Mouse (Mus musculus) adrenal gland, postnatal 14 days (tissue): ENCODE measurements around the gene Nav2. TPM values are rescaled to one million over a fixed set of nuclear protein-coding genes. Genes with fewer than 3 reads are reported as not detected.

Experiments
- DNase-seq: peaks from one replicate; pipeline ENCODE4 v3.0.0; 2021; ENCODE audit warnings: mixed read lengths
- total RNA-seq: library from RNA; stranded (reverse); gene quantifications from 2 replicates; pipeline ENCODE4 v1.2.3, GENCODE M21; 2021

Nav2 gene
- total RNA-seq, 1 experiment from 2014 or later: 14.2 TPM

DNA sequence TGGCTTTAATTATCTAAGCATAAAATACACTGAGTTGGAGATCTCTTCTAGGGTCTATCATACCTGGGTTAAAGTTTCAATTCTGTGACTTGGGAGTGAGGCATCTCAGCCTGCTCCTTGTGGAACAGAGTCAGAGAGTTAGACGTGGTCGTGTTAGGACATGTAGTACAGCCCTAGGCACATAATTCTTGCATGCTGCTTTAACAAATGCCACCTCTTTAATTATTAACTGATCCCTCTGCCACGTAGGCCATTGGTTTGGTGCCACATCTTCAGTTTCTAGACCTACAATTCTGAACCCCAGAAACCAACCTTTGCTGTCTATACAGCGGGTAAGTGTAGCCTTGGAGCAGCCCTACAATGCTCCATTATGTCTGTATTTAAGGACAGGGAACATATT is 381.8 kb downstream of the Nav2 start:
- DNase-seq: no peak

DNA sequence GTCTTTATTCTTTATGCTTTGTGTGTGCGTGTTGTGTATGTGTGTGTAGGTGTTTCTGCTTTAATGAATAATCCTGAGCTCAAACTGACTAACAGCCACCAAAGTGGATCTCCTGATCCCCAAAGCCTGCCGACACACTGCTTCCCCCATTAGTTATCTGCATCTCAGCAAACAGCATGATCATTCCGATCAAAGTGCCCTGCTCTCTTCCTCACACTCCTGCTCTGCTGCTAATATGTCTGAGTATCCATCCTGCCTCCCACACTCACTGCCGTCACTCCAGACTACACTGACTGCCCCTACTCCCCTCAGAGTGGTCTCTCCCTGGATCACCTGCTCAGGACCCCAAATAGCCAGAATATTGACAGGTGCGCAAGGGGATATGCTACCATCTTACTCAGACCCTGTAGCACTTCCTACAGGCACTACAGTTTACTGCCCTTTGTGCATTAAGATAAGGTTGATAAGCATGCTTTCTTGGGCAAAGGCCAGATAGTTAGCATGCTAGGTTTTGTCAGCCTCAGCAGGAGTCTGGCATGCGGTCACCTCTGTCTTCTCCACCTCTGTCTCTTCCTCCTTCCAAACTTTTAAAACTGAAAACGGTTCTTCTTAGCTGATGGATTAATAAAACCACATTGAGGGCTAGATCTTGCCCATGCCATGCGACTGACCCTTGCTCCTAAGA is 382.8 kb downstream of the Nav2 start:
- no peak for DNase-seq

DNA sequence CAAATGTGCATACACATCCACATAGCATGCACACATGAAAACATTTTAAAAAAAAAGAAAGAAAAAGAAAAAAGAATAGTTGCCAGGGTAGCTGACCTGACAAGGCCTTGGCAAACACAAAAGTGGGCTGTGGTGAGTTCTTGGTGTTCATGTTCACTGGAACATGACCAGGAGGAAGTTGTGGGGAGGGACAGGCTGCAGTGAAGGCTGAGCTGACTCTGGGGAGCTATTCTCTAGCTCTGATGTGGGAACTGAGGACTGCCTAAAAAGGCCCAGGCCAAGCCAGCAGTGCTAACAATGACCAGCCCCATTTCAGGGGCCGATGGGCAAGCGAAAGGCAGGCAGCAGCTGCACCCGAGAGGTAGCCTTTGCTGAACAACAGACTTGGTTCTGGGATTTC is 388.6 kb downstream of the Nav2 start:
- no peak for DNase-seq

DNA sequence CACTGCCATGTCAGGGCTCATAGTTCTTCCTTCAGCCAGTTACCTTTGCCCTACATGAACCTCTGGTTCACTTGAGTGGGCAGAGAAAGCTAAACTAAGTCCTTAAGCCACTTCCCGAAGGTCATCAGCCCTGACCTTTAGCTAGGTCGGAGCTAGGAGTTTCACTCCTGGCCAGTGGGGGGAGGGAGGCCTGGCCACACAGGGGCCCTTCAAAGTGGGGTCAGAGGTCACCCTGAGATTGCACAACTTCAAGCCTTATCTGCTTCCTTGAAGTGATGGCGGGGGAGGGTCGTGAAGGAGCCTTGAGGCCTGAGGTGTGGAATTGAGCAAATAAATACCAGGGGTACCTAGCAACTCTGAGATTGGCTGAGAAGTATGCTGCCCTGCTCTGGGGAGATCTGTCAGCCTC is 389.9 kb downstream of the Nav2 start:
- DNase-seq: peak; percentile 32

DNA sequence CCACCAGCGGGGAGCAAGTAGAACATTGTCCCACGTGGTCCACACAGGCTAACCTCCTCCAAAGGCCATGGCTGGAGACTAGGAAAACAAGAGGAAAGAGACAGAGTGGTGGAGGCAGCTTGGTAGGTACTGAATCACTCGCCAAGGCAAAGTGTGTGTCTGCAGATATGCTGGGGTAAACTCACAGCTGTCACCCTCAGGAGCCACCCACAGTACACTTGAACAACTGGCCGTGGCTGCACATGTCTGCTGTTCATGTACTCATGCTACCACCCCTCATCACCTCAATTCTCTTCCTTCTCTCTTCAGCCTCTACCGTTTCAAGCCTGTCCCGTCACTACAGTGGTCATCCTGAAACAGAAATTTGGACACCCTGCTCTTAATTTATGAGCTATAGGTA is 393.0 kb downstream of the Nav2 start:
- DNase-seq: no peak

DNA sequence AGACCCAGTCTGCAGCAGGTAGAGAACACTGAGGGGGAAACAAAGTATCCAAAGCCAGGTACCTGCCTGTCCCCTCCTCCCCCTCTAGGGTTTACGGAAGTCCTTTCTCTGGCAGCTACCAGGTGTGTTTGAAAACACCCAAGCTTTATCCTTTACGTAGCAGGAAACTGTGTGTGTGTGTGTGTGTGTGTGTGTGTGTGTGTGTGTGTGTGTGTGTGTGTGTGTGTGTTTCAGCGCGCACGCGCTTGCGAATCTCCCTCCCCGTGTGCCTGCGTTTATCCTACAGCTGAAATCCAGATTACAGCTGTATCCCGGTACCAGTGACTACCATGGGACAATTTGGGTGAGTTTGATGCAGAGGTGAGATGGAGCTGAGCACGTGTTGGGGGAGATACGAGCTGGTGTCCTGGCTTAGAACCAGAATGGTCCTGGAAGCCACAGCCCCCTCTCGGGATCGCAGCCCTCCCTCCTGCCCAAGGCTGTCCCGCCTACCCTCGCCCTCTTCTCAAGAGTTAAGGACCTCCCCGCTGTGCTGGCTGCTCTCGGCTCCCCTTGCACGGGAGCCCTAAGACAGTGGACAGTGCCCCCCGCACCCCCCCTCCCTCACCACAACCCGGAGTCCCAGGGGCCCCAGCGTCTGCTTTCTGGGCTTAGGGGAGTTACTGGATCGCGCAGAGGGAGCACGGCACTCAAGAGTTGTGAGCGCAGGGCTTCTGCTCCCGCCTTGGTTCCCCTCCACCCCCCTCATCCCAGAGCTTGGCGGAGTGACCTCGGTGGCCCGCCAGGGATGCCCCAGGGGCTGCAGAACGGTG is 395.3 kb downstream of the Nav2 start:
- DNase-seq: peak; percentile 44

DNA sequence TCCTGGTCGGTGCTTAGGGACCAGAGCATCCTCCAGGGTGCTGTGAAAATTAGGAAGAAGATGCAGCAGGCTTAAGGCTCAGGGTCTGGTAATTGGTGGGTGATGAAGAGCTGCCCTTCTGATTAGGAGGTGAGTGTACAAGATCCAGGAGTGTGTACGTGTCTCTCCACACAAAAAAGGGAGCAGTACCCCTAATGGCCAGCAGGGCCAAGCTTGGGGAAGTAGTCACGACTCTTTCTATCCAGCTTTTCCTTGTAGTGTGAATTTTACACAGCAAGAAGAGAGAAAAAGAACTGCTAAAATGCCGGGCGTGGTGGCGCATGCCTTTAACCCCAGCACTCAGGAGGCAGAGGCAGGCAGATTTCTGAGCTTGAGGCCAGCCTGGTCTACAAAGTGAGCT is 399.2 kb downstream of the Nav2 start:
- DNase-seq: no peak

DNA sequence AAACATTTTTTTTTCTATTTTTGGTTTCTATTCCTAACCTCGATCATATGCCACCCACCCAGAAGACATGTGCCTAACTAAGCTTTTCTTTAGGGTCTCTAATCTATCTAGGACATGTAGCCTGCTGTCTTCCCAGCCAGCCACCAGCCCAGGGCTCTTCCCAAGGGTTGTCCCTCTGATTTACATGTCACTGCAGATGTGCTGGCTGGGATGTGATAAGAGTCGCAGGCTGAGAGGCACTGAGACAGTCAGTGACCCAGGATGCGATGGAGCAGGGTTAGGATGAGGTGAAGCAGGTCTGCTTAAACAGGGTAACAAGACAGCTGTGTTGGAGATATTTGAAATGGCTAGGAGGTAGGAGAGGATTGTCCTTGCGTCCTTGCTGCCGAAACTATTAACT is 401.2 kb downstream of the Nav2 start:
- DNase-seq: no peak

DNA sequence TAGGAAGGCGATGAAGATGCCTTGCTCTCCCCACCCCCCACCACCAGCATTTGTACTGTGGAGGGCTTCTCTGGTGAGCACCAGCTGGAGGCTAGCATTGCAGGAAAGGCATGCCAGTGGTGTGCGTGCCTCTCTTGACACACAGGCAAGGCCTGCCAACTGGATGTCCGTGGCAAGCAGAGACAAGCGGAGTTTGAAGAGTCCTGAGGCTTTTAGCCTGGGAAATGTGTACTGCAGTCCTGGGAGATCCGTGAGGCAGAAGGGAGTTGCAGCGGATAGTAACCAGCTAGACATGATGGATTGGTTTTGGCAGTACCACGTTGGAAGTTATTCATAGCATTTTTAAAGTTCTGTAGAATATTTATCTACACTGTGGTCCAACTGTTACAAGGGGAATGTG is 405.4 kb downstream of the Nav2 start:
- peak; percentile 50 for DNase-seq

DNA sequence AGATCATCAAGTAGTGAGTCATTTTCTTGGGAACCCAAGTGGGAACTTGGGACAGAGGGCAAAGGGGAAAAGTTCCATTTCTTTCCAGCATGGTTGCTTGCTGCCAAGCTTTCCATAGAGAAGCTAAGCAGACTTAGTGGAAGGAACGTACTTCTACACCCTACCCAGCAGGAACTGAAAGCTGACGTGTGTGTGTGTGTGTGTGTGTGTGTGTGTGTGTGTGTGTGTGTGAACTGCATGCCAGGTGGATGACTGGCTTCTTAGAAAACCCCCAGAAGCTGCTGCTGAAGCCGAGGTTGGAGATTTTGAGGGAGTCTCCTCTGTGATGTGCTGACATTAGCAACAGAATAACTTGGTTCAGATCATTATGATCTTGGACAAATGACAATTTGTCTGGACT is 406.5 kb downstream of the Nav2 start:
- no peak for DNase-seq

DNA sequence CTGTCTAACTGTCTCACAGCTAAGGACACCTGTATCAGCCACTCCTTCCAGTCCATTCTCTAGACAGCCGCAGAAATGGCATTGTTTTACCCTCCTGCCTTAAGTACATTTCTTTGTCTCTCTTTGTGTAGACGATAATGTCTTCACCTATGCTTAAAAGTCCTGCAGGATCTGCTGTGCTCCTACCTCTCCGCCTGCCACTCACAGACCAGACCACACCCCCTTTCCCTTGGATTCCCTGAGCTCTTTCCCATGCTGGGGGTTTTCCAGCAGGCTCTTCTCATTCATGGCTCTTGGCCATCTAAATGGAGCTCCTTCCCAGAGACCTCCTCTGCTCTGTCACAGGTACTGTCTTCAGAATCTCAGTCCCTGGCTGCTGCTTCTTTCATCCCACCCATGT is 408.1 kb downstream of the Nav2 start:
- DNase-seq: no peak

DNA sequence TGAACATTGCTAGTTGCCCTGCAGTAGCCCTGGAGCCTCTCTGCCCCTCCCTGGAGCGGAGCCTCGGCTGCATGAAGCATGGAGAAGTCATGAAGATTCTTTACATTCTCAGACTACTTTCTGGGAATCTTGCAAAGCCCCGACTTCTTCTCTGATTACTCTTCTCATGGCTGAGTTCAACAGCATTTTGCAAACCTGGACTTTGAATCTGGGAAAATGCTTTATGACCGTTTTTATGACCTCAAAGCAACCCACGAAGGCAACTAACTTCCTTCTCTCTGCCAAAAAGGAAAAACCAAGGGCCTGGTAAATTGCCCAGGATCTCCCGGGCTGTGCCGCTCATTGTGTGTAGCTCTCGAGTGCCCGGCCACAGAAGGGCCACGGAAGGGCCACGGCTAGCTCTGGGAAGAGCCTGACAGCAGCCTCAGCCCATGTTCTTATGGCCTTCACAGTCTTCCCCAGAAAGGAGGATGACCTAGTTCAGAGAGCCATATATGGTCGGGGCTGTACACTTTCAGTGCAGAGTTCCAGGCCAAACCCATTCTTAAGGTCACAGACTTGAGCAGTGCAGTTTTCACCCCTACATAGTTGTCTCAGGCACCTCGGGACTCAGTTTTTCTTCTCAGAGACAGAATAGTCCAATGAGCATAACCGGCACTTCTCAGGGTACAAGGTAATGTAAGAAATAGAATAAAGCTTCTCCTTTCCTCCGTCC is 409.8 kb downstream of the Nav2 start:
- DNase-seq: no peak

DNA sequence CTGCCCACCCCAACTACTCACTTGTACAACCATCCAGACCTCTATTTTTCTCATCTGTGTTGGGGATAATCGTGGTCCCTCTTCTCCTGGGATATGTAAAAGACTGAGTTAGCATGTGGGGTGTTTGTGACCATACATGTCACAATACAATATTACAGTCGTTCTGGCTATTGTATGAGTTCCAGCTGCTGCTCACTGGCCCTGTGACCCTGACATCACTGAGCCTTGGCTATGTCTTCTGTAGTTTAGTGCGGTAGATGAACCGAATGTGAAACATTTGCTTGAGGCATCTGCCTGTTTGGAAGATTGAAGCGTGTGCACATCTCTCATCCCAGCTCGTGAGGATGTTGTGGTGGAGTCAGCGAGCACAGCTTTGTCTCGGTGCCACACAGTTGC is 410.4 kb downstream of the Nav2 start:
- no peak for DNase-seq

DNA sequence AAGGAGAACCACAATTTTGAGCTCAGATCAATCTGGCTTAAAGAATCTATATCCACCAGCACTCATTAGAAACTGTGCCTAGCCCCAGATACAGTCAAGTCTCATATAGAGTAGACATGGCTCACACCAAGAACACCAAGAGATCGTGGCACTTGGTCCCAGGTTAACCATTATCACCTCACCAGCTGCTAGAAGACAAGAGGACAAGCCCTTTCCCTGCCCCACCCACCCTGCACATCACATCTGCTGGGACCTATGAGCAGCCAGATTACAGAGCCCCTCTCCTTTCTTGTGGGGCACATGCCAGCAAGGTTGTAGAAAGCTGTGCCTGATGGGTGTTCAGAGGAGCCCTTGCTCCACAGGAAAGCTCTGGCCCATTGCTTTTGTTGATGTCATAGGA is 411.5 kb downstream of the Nav2 start:
- no peak for DNase-seq

DNA sequence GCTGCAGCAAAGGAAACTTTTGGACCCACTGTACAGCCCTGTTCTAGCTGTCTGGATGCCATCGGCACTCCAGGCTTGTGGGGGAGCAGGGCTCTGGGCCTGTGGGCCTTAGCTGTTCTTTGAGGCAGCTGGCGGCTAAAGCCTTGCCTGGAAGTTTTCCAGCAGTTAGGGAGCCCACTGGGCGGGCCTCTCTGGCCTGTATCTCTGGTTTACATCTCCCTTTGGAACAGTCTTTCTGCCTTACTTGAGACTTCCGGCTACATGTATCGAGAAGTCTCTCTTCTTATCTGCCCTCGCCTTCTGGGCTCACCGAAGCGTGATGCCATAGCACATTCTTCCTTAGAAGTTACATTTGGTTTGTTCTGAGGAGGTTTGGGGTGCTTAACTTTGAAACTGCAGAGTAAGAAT is 412.6 kb downstream of the Nav2 start:
- no peak for DNase-seq

DNA sequence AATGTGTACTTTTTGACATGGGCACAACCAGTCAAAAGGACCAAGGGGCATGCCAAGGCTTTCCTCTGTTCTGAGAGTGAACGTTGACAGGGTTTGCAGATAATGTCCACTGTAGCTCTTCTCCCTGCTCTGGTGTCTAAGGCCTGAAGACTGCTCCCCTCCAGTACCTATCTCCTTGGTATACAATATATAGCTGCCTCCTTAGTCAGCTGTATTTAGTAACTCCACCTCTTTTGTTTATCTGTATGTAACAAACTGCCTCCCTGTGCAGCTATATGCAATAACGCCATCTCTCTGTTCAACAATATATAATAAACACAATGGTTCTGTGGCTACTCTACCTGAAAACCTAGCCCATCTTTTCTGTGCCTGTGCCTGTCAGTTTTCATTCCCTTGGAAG is 413.7 kb downstream of the Nav2 start:
- no peak for DNase-seq

DNA sequence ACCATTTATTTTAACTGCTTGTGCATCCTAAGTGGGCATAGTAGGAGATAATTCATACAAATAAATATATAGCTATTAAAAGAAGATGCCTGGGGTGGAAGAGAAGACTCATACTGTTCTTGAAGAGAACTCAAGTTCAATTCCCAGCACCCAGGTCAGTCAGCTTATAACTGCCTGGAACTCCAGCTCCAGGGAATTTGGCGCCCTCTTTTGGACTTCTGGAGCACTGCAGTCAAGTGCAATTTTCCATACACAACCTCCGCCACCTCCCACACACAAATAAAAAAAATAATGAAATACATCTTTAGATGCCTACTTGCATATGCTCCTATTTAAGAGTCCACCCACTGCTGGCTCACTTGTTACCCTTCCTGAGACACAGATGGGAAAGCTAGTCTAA is 416.1 kb downstream of the Nav2 start:
- no peak for DNase-seq

DNA sequence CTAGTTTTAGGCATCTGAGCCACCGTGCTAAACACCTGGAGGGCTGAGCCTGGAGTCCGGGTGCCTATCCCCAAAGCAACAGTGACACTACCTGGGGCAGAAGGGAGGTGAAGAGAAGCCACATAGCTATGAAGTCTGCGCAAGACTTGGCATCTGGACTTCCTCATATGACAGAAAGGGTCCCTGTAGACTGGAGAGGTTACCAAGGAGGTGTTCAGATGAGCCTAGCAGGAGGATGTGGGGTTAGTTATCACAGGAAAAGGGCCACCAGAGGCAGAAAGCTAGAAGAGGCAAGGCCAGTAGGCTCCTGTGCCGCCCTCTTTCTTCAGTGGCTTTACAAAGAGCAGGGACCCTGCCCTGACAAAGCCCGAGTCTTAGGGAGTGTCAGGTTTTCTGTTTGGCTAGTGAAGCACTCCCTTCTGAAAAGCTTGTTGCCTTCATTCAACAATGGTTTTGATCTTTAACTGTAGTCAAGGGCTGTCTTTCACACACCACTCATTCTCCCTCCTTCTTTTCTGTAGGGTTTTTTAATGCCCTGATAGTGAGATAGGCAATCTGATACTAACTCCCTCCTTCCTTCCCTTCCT is 417.7 kb downstream of the Nav2 start:
- no peak for DNase-seq

DNA sequence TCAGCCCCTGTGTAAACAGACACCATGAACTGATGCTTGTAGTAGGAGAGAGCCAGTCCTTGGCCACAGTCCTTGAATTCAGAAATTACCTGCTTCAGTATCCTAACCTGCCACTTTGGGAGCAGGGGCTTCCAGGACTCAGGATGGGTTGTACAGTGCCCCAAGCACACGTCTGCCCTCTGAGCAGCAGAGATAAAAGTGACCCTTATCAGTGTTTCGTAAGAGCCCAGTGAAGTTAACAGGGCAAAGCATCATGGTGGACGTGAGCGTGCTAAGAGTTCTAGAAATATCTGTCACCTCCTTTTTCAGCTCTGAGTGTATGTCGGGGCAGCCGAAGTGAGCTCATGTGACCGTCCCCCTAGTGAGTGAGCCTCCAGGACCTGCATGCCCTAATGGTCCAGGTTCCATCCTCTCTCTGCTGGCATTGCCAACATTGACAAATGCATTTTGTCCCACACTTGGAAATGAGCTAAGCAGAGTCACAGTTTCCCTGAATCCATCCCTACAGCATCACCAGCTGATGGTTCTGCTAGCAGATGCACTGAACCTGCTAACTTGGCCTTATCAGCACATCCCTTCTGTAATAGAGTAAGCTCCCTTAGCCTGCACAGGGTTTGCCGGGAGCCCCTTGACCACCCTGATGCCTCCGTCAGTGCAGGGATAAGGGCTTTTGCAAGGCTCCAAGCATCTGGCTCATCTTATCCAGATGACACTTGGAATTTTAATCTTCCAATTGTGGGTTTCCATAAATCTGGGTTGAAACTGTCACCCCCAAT is 418.6 kb downstream of the Nav2 start:
- no peak for DNase-seq

DNA sequence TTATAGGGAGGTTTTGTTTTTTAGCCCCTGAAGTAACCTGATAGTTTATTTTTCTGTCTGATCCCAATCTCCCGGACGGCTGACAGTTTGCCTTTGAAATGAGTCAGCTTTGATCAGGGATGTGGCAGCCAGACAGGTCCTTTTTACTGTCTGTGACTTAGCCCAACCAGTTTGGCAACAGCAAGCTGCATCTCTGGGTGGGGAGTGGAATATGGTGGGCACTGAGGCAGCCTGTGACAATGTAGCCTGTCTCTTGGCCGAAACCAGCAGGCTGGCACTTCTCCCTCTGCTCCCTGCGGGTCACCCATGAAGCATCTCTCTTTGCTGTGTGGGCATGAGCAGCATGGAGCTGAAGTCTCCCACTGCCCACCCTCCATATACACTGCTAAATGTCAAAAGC is 421.7 kb downstream of the Nav2 start:
- DNase-seq: no peak

DNA sequence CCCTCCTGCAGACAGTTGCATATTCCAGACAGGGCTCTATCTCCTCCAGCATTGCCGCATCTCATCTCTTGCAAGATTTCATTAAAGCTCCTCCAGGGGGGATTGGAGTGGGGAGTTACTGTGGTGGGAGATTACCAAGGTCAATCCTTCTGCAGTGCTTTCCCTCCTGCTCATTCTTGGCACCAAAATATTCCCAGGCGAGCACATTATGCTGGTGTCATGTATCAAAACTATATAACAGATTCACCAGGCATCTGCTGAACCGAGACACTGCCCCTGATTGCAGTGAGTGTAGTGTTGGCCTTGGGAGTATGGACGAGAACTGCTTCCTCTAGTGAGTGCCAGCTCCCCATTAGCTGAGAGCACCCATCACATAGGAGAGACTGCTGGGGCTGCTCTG is 423.4 kb downstream of the Nav2 start:
- no peak for DNase-seq

DNA sequence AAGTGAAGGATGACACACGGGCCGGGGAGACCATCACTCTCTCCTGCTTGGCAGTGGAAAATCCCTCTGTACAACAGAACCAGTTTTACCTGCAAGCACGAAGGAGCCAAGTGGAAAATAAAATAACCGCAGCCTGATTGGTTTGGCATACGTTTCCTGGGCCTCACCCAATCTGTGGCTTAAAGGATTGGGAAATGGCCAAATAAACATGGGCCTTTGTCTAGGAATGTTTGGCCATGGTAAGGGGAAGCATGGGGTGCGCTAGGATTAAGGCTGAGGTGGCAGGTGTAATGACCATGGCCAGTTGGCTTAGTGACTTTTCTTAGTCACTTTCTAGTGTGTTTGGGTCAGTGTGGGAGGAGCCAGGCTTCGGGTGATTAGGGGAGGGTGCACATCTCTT is 424.1 kb downstream of the Nav2 start:
- no peak for DNase-seq
